Mouse (Mus musculus) bone marrow macrophage, adult 2 months (primary cell): ENCODE results near the gene Cyp2c55.

Experiments
- CTCF ChIP-seq: IDR thresholded peaks from 2 replicates; pipeline ENCODE4 v1.5.1; 2012; ENCODE audit warnings: low read depth, mild to moderate bottlenecking, low read length, moderate library complexity
- POLR2A ChIP-seq: IDR thresholded peaks from 2 replicates; pipeline ENCODE4 v1.6.1; 2012; ENCODE audit warnings: mild to moderate bottlenecking, low read depth, low read length, borderline replicate concordance

DNA sequence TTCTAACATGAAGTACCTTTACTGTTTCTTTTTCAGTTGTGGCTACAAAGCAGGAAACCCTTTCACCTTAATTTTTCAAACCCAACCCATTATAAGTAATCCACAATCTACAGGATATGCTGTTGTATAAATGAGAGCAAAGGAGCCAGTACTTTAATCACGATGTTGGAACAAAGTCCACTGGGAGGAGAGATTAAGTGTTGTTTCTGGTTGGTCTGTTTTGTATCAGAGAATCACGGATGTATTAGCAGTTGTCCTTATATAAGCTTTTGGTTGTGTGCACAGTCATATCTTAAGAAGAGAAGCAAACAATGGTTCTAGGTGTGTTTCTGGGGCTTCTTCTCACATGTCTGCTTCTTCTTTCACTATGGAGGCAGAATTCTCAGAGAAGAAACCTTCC is 53.9 kb downstream of the Cyp2c55 start, which contains the start of gene Cyp2c65:
- no peak for TF ChIP-seq CTCF
- no peak for TF ChIP-seq POLR2A
